ENCODE assay signal across 12 mouse cellular contexts in genomic region chr4:105182249-105182648, GRCm38 (mm10). TPM values are rescaled to one million over a fixed set of nuclear protein-coding genes. Genes with fewer than 3 reads are reported as not detected.
DNase-seq lines count a peak whose midpoint lies in the region; ATAC-seq and TF ChIP-seq lines count a peak whose summit lies in the region.
"Had no signal": no experiment of that assay in that cellular context is flagged by ENCODE, and none has a peak within 500 bp of the region (broad histone marks: within the 10 kb centered on the region; RNA-seq: fewer than 3 reads in every experiment).

No protein-coding gene starts in this region.

- H3K4me2 ChIP-seq in midbrain, embryonic 12.5 days (replicated peaks) = no peak overlapping the region

- no peak for TF ChIP-seq POLR2A in lung, adult 2 months (IDR thresholded peaks at IDR 0.05; ENCODE audit: borderline replicate concordance, extremely low read depth, low read depth, low read length)

- H3K27me3 ChIP-seq in hindbrain, embryonic 10.5 days (ENCODE audit: insufficient read depth, poor library complexity, severe bottlenecking) = no peaks in the 10 kb centered on the region
- H3K27me3 ChIP-seq in midbrain, embryonic 12.5 days = no peaks in the 10 kb centered on the region

- peak; percentile 53 for DNase-seq in retina, postnatal 1 day
- no peak for DNase-seq in retina, embryonic 14.5 days (ENCODE audit: low spot score)
- DNase-seq in hindbrain, embryonic 10.5 days (ENCODE audit: low spot score) = peak; percentile 38
- no peak for DNase-seq in frontal cortex, postnatal 25 days (ENCODE audit: low spot score in 2 of 2)
- no peak for DNase-seq in lung, adult 2 months
- no peak for DNase-seq in MN1 (ENCODE audit: low spot score)
- DNase-seq: heart, postnatal 4 days; kidney, adult 9 months; liver; right cerebral cortex, postnatal 25 days had no signal

- H3K36me3 ChIP-seq in hindbrain, embryonic 10.5 days = peaks cover 13% of the 10 kb centered on the region
- no peaks in the 10 kb centered on the region for H3K36me3 ChIP-seq in midbrain, embryonic 12.5 days

- no peaks in the 10 kb centered on the region for H3K9me3 ChIP-seq in hindbrain, embryonic 10.5 days
- H3K9me3 ChIP-seq in midbrain, embryonic 12.5 days = no peaks in the 10 kb centered on the region

- H3K9ac ChIP-seq in midbrain, embryonic 12.5 days (replicated peaks) = no peak overlapping the region

- H3K4me1 ChIP-seq in hindbrain, embryonic 10.5 days (replicated peaks) = peaks cover 65% of the 10 kb centered on the region
- H3K4me1 ChIP-seq in midbrain, embryonic 12.5 days = peaks cover 65% of the 10 kb centered on the region
- peaks cover 2% of the 10 kb centered on the region; the same call in 1 of the 2 replicates for H3K4me1 ChIP-seq in lung, adult 2 months (ENCODE audit: control insufficient read depth, insufficient read depth, low read length)

- H3K27ac ChIP-seq in hindbrain, embryonic 10.5 days = peak overlapping the region; percentile 90
- H3K27ac ChIP-seq in midbrain, embryonic 12.5 days (replicated peaks) = peak overlapping the region; percentile 90

- no peak for TF ChIP-seq CTCF in lung, adult 2 months (IDR thresholded peaks at IDR 0.05; ENCODE audit: insufficient read depth, low read length)

- 39% methylated on average over 5 of the region's 5 CpGs for WGBS in hindbrain, embryonic 10.5 days
- 35% methylated on average over 5 of the region's 5 CpGs for WGBS in midbrain, embryonic 12.5 days
- 57% methylated on average over 5 of the region's 5 CpGs for WGBS in lung, adult 2 months

- 0 out of 2 replicates have a peak, but pooled peaks have one; percentile 10 for ATAC-seq in midbrain, embryonic 12.5 days (ENCODE audit: low FRiP score, low read depth)
- ATAC-seq: CD4-positive, CD25-positive, alpha-beta regulatory T cell, adult 4 months had no signal

- H3K4me3 ChIP-seq in hindbrain, embryonic 10.5 days = no peak overlapping the region
- H3K4me3 ChIP-seq in midbrain, embryonic 12.5 days = no peak overlapping the region
- no peak overlapping the region for H3K4me3 ChIP-seq in lung, adult 2 months (replicated peaks; ENCODE audit: extremely low read depth, low read depth, low read length)

RNA-seq across cellular contexts. Expression of gene Plpp3, which starts 25.1 kb away (rescaled TPM):
- 63.4 and 63.8 TPM in 2 replicates for polyA plus RNA-seq in hindbrain, embryonic 10.5 days (2016; fragmentation: Nextera tagmentation; extraction: Ambion mirVana)
- polyA plus RNA-seq in midbrain, embryonic 12.5 days (2016; fragmentation: Nextera tagmentation; extraction: Ambion mirVana) = 57.7 and 66.4 TPM in 2 replicates
- 170 and 187 TPM in 2 replicates for polyA plus RNA-seq in lung, adult 2 months (2012; rRNA removed)

Comparison
In these comparisons a context has a peak if more than half of its experiments do, and no peak if none do; other contexts are left out.
1. DNase-seq: peak in retina, postnatal 1 day (single experiment) and hindbrain, embryonic 10.5 days (single experiment); none in retina, embryonic 14.5 days (single experiment), frontal cortex, postnatal 25 days (0 of 2), lung, adult 2 months (single experiment) and MN1 (single experiment).